Mouse (Mus musculus) limb, embryonic 14.5 days (tissue): ENCODE measurements around the gene Sppl3. TPM values are rescaled to one million over a fixed set of nuclear protein-coding genes. Genes with fewer than 3 reads are reported as not detected.

Source experiments
- ATAC-seq: fragments of 200-750 bp; cut with Nextera tagmentation; 2 replicates; pipeline ENCODE4 v1.8.0; 2017; ENCODE audit warnings: low read depth, moderate number of reproducible peaks, moderate TSS enrichment; ENCODE audit not compliant: low FRiP score
- DNase-seq: peaks from one replicate; pipeline ENCODE4 v3.0.0-alpha.2; 2015; ENCODE audit warnings: low spot score
- H3K27ac ChIP-seq: fragments of 300-500 bp; sonication (generic); replicated peaks from 2 replicates; pipeline ENCODE4 v1.5.1; 2014; ENCODE audit warnings: low read depth, mild to moderate bottlenecking, low read length, moderate library complexity, mixed read lengths
- H3K27me3 ChIP-seq: fragments of 300-500 bp; sonication (generic); 2 replicates; pipeline ENCODE4 v1.6.1; 2014; ENCODE audit warnings: low read length, mixed read lengths; ENCODE audit not compliant: control insufficient read depth, insufficient read depth
- H3K36me3 ChIP-seq: fragments of 300-500 bp; sonication (generic); 2 replicates; pipeline ENCODE4 v1.6.1; 2014; ENCODE audit warnings: mild to moderate bottlenecking, low read length, moderate library complexity, mixed read lengths; ENCODE audit not compliant: control insufficient read depth, insufficient read depth
- H3K4me1 ChIP-seq: fragments of 300-500 bp; sonication (generic); 2 replicates; pipeline ENCODE4 v1.6.1; 2014; ENCODE audit warnings: antibody characterized with exemption, low read length, mixed read lengths; ENCODE audit not compliant: control insufficient read depth, insufficient read depth
- H3K4me2 ChIP-seq: fragments of 300-500 bp; sonication (generic); replicated peaks from 2 replicates; pipeline ENCODE4 v1.6.1; 2014; ENCODE audit warnings: low read depth, mild to moderate bottlenecking, low read length, moderate library complexity; ENCODE audit not compliant: severe bottlenecking
- H3K4me3 ChIP-seq: fragments of 300-500 bp; sonication (generic); replicated peaks from 2 replicates; pipeline ENCODE4 v1.5.1; 2014; ENCODE audit warnings: low read length
- H3K9ac ChIP-seq: fragments of 300-500 bp; sonication (generic); 2 replicates; pipeline ENCODE4 v1.6.1; 2014; ENCODE audit warnings: mild to moderate bottlenecking, low read depth, low read length, moderate library complexity; ENCODE audit not compliant: severe bottlenecking
- H3K9me3 ChIP-seq: fragments of 300-500 bp; sonication (generic); 2 replicates; pipeline ENCODE4 v1.6.1; 2016; ENCODE audit warnings: low read length; ENCODE audit not compliant: control insufficient read depth
- POLR2A ChIP-seq: fragments of 200-500 bp; IDR thresholded peaks from 2 replicates; pipeline ENCODE4 v1.8.0; 2012; ENCODE audit warnings: inconsistent platforms, mild to moderate bottlenecking, moderate library complexity, borderline replicate concordance; ENCODE audit not compliant: insufficient read depth, insufficient read length; ENCODE audit errors: extremely low read depth
- WGBS: fragments of 180-500 bp; shearing (Covaris S2); extraction: QIAGEN DNeasy Blood & Tissue Kit; methylation state at CpG from one replicate; pipeline ENCODE4 v1.1.7; 2014; 5-methylcytosine and 5-hydroxymethylcytosine counted together
- polyA plus RNA-seq, 2 experiments: library from polyadenylated mRNA; depleted of rRNA in 1 of 2; stranded (reverse) in 1 of 2; unstranded in 1 of 2; fragments of >200 nt; fragmentation: Nextera tagmentation in 1 of 2; extraction: Ambion mirVana in 1 of 2; gene quantifications; 2 replicates each; pipeline versions ENCODE4 v1.2.1 to v1.2.3; 2012 to 2014

Sppl3 gene
- polyA plus RNA-seq, 2 experiments = 42.7 to 100 TPM

DNA sequence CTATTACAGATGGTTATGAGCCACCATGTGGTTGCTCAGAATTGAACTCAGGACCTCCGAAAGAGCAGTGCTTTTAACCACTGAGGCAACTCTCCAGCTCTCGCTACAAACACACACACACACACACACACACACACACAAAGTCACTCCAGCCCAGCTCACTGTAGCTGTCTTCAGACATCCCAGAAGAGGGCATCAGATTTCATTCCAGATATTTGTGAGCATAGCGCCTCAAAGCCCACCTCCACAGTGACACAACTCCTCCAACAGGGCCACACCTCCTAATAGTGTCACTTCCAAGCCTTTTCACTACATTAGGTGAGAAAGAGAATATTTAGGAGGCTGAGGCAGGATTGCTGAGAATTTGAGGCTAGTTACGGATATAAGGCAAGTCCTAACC, 128.2 kb downstream of the Sppl3 start:
- peaks cover under 1% of the 10 kb centered on the region; the same call in 1 of the 2 replicates for H3K36me3 ChIP-seq
- no peaks in the 10 kb centered on the region for H3K27me3 ChIP-seq
- no peak for ATAC-seq
- H3K27ac ChIP-seq = no peak overlapping the region
- H3K4me3 ChIP-seq = no peak overlapping the region
- TF ChIP-seq POLR2A = no peak
- no peak for DNase-seq
- H3K4me2 ChIP-seq = no peak overlapping the region
- no peaks in the 10 kb centered on the region for H3K9me3 ChIP-seq
- 46% methylated on average over 4 of the region's 4 CpGs for WGBS
- H3K9ac ChIP-seq = no peak overlapping the region
- H3K4me1 ChIP-seq = no peaks in the 10 kb centered on the region

DNA sequence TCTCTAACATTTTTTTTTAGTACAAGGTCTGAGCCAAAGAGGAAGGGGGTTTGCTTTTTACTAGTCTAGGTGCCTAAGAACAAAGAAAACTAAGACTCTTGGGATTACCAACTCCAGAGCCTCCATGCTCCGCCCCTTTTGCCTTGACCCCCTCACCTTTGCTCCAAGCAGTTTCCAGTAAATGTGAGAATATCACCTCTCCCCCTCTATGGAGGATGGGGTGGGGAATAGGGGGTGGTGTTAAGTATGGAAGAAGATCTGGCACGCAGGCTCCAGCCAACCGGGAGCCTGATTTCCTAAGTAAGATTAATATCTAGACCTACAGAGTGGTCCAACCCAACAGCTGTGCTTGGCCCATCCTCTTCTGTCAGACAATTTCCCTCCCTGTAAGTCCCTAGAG, 129.8 kb downstream of the Sppl3 start:
- Histone ChIP-seq H3K9me3 (no peaks in the 10 kb centered on the region), H3K36me3 (peaks cover 14% of the 10 kb centered on the region), H3K9ac (no peak overlapping the region), H3K4me3 (no peak overlapping the region), H3K4me2 (no peak overlapping the region), H3K27ac (no peak overlapping the region), H3K27me3 (no peaks in the 10 kb centered on the region), H3K4me1 (no peaks in the 10 kb centered on the region)
- WGBS = 65% methylated on average over 3 of the region's 3 CpGs
- no peak for TF ChIP-seq POLR2A
- DNase-seq (no peak), ATAC-seq (no peak; the same call in 1 of the 2 replicates)

DNA sequence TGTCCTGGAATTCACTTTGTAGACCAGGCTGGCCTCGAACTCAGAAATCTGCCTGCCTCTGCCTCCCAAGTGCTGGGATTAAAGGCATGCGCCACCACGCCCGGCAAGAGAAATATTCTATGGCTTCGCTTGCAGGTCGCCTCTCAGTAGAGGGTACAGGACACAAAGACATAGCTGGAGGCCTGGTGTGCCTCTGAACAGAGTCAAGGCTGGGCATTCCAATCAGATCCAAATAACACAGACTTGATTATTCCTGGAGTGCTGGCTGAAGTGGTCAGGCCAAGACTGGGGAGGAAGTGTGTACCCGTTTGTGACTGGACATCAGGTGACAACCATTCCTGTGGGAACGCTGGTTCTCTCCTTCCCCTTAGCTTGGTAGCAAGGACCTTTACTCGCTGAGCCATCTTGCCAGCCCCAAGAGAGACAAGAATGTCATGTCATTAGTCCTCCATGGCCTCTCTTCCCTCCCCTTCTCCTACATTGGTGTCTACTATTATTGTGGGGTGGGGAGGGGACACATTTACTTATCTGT, 131.3 kb downstream of the Sppl3 start:
- Histone ChIP-seq H3K4me1 (no peaks in the 10 kb centered on the region), H3K27ac (no peak overlapping the region), H3K4me2 (no peak overlapping the region), H3K9me3 (no peaks in the 10 kb centered on the region), H3K36me3 (peaks cover 29% of the 10 kb centered on the region), H3K9ac (no peak overlapping the region), H3K27me3 (no peaks in the 10 kb centered on the region), H3K4me3 (no peak overlapping the region)
- WGBS = 89% methylated on average over 9 of the region's 9 CpGs
- TF ChIP-seq POLR2A = no peak
- ATAC-seq = no peak
- no peak for DNase-seq

DNA sequence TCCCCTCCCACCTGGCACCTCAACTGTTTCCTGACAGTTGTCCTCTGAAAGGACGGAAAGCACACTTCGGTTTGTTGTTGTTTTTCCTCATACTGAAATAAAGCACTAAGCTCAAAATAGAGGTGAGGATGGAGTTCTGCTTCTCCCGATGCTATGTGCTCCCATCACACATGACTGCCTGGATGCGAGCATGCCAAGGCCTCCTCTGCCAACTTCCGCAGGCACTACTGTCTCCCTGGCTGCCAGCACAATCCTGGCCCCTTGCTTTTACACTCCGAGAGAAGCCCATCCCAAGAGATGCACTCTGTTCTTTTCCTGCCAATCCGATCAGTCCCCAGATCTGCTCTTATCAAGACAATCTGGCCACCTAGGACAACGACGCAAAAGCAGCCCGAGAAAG, 132.6 kb downstream of the Sppl3 start:
- no peak overlapping the region for H3K9ac ChIP-seq
- WGBS = 83% methylated on average over 10 of the region's 10 CpGs
- peaks cover 42% of the 10 kb centered on the region for H3K36me3 ChIP-seq
- no peak overlapping the region for H3K27ac ChIP-seq
- ATAC-seq (no peak), DNase-seq (no peak)
- no peak for TF ChIP-seq POLR2A
- no peaks in the 10 kb centered on the region for H3K27me3 ChIP-seq
- no peaks in the 10 kb centered on the region for H3K9me3 ChIP-seq
- no peak overlapping the region for H3K4me2 ChIP-seq
- no peaks in the 10 kb centered on the region for H3K4me1 ChIP-seq
- H3K4me3 ChIP-seq = no peak overlapping the region

DNA sequence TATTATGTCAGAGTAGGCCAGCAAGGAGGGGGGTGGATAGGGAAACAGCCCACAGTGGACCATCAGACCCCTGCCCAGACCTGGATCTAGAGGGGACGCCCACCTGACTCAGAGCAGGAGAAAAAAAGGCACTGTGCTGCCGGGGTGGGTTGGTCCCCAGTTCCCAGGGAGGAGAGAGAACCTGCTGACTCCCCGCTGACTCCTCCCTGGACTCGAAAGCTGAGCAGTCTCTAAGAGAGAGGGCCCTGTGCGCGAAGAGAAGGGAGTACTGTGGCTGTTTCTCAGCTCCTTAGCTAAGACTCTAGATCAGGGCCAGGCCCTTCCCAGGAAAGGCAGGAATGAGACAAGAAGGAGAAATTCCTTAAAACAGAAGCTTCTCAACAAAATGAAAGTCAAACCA, 133.5 kb downstream of the Sppl3 start:
- no peaks in the 10 kb centered on the region for H3K4me1 ChIP-seq
- DNase-seq (no peak), ATAC-seq (no peak)
- WGBS = 69% methylated on average over 6 of the region's 6 CpGs
- H3K27me3 ChIP-seq = no peaks in the 10 kb centered on the region
- H3K9ac ChIP-seq = no peak overlapping the region
- no peak overlapping the region for H3K4me3 ChIP-seq
- H3K9me3 ChIP-seq = no peaks in the 10 kb centered on the region
- no peak overlapping the region for H3K4me2 ChIP-seq
- no peak overlapping the region for H3K27ac ChIP-seq
- TF ChIP-seq POLR2A = no peak
- peaks cover 50% of the 10 kb centered on the region for H3K36me3 ChIP-seq
